Mouse (Mus musculus) ovary, postnatal 14 days (tissue): ENCODE measurements around the gene A030005L19Rik.
"Not testable (repeated sequence)": the region's sequence is repeated elsewhere in the genome, so short reads cannot be mapped to it uniquely, and the experiment has no call there.

Experiments
- DNase-seq: peaks from one replicate; pipeline ENCODE4 v3.0.0; 2022; ENCODE audit warnings: low spot score

Gene A030005L19Rik

DNA sequence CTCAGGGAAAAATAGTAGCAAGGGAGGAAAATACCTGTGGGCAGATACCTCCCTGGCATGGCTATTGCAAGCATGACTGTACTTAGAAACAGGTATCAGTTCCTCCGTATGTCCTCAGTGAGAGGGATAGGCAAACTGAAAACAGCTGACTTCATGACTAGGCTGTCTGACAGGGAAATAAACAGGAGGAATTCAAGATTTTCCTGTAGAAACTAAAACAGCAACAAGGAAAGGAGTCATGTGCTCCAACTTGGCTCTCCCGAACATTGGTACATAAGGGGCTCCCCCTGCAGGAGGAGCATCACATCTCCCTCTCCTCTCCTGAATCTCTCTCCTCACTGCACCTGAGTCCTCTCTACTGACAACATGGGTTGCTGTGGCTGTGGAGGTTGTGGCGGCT is at the start of gene A030005L19Rik:
A030005L19Rik (plus strand) TSS at position 301 of the 400 bp plus-strand sequence.
- DNase-seq, result no peak

DNA sequence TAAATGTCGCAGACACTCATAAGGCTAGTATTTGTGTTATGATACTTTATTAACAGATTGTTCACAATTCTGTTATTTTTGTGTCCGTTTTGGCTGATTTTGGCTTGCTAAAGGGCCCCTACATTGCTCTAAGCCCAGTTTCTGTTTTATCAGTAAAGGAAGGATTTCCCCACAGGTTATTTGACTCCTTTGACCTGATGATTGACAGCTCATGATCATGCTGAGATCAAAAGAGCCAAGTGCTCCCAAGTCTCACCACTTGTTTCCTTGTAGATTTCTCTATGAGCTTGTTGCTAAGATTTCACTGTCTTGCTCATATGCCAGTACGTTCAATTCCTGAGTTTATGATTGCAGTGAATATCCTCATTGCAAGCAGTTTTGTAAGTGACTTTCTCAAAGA is 42.9 kb upstream of the A030005L19Rik start:
- no peak for DNase-seq

DNA sequence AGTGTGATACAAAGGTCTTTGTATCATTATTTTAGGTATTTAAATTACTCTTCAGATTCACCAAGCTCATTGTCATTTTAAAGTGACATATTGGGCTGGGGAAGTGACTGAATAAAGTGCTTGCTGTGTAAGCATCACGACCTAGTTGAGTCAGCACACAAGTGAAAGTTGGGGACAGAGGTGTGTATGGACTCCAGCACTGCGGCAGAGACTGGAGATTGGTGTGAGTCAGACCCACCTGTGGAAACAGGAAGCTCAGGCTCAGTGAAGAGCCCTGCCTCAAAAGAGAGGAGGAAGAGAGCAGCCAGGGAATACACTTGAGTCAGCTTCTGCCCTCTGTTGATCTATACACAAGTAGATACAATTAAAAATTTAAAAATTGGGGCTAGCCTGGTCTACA is 34.0 kb upstream of the A030005L19Rik start:
- DNase-seq, result no peak

DNA sequence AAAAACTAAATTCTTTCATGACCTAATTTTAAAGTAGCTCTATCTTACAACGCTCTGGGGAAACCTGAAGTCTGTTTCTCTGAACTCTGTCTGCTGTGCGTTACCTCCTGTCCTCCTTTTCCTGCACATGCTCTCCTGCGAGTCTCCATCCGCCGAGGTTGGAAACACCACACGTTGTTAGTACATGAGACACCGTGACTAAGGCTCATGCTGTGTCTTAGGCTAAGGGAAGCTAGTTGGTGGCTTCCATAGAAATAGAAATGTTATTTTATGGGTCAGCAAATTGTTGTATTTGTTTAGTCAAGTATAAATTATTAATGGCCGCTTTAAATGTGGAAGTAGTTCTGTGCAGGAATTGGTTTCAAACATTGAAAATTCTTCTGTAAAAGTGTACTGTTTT is 32.9 kb upstream of the A030005L19Rik start:
- DNase-seq, result no peak

DNA sequence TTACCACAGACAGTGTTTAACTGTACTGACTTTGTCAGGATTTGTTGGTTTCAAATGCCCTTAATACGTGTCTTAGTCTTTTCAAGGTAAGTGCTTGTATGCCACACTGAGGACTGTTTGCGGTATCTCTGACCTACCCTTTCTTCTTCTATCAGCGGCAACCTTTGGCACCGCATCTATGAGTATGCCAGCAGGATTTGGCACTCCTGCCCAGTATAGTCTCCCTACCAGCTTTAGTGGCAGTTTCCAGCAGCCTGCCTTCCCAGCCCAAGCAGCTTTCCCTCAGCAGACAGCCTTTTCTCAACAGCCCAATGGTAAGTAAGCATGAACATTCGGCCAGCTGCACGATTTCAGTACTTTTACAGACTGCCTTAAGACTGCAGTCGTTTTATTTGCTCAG is 19.9 kb upstream of the A030005L19Rik start:
- DNase-seq, result no peak

DNA sequence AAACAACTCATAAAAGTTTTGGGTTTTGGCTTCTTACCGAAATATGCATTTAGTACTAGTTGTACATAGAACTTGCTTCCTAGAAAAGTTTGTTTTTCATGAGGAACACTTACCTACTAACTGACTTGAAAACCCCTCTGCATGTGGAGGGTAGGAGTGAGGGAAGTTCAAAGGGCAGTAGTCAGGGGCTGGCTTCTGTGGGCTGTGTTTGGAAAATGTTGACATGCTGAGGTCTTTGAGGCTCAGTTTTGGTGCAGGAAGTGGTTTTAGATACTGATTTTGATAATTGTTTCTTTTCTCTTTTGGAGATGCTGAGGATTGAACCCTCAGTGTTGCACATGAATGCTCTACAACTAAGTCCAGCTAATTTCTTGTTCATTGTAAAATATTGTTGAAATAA is 12.6 kb upstream of the A030005L19Rik start:
- no peak for DNase-seq

DNA sequence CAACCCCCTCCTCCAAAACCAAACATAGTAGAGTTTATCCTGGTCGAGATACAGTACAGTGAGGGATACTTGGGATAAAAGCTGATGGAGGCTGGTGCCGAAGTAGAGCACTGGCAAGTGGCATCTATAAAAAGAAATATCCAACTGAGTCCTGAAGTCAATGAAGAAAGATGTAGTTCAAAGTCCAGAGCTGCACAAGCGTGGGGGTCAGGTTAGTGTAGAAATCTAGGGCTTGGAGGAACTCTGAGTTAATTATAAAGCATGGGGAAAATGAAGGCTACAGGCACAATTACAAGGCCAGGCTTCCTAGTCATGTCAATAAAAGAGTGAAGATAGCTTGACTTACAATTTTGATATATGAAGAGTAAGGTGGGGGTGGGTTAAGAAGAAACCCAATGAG is 11.9 kb upstream of the A030005L19Rik start:
- DNase-seq, result no peak

DNA sequence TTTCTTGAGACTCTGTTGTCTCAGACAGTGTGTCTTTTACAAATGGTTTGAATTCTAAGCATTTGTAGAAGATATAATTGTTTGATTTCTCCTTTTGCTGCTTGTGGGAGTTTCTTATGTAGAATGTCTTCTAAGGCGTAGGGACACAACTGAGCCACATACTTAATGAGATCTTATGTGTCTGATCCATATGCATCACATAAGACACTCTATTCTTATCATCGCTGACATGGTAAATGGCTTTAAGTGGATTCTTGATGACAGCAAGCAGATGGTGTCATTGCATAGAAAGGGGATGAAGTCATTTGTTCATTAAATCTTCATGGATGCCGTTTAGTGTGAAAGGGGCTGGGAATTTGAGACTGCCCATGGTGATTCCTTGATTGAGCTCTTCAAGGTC is 7.2 kb upstream of the A030005L19Rik start:
- DNase-seq, result no peak

DNA sequence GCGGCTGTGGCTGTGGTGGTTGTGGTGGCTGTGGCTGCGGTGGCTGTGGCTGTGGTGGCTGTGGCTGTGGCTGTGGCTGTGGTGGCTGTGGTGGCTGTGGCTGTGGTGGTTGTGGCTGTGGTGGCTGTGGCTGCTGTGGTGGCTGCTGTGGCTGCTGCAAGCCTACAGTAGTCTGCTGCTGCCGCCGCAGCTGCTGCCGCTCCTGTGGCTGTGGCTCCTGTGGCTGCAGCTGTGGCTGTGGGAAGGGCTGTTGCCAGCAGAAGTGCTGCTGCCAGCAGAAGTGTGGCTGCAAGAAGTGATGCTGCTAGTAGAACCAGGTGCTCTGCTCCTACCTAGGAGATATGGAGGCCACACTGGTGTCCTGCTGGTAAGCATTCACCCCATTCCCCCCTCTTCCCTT is 309 bp downstream of the A030005L19Rik start:
- DNase-seq, result not testable (repeated sequence)

DNA sequence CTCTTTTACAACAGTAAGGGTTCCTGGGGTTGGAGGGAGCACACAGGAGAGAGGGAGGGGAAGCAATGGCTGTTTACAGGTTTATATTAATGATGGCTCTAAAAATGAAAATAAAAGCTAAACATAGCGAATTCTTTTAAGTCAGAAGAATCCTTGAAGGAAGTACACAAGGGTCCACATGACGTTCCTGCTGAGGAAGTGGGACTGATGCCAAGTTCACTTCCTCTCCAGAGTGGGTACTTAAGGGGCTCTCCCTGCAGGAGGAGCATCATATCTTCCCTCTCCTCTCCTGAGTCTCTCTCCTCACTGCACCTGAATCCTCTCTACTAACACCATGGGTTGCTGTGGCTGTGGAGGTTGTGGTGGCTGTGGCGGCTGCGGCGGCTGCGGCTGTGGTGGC is 11.5 kb downstream of the A030005L19Rik start, which contains the start of gene A030014E15Rik:
A030014E15Rik (plus strand) TSS at position 268 of the 400 bp plus-strand sequence.
- DNase-seq, result no peak

DNA sequence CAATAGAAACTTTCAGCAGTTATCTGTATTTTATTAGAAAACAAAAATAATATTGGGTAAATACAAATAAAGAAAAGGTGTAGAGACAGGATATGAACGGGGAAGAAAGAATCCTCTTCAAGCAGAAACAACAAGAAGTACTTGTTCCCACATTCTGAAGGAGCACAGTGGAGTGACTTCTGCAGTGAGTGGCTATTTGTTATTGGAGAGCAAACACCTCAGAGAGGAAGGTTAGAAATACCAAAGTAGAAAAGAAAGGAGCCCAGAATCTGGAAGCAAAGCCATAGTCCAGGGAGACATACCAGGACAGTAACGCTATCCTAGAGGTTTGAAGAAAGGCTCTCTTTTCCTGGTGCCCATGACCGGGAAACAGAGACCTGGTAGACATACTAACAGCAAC is 17.4 kb downstream of the A030005L19Rik start:
- not testable (repeated sequence) for DNase-seq

DNA sequence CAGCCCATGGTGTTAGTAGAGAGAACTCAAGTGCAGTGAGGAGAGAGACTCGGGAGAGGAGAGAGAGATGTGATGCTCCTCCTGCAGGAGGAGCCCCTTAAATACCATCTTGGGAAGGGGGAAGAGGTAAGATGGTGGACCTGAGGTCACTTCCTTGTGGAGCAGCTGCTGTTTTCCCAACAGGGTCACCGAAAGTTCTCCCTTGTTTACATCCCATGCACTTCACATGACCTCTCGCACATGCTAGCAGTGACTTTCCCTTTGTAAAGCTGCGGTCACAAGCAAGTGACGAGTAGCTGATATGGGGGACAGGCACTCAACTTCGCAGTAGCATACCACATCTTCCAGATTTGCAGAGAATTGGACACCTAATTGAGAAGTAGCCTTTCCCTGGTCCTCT is 18.2 kb downstream of the A030005L19Rik start, which contains the start of gene Gm6217:
Gm6217 (minus strand) TSS at position 74 of the 400 bp plus-strand sequence.
- DNase-seq, result not testable (repeated sequence)

DNA sequence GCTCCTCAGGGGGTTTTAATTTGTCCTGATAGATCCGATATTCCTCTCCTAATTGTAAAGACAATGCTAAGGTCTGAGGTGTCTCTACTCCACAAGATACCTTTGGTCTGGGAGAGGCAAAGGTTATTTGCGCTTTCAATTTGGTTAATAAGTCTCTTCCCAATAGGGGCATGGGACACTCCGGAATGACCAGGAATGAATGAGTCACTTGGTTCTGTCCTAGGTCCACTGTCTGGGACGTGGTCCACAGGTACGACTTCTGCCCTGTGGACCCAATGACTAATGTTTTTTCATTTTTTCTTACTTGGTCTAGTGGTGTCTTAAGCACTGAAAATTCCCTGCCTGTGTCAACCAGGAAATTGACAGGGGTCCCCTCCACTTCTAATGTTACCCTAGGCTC is 25.5 kb downstream of the A030005L19Rik start:
- no peak for DNase-seq

DNA sequence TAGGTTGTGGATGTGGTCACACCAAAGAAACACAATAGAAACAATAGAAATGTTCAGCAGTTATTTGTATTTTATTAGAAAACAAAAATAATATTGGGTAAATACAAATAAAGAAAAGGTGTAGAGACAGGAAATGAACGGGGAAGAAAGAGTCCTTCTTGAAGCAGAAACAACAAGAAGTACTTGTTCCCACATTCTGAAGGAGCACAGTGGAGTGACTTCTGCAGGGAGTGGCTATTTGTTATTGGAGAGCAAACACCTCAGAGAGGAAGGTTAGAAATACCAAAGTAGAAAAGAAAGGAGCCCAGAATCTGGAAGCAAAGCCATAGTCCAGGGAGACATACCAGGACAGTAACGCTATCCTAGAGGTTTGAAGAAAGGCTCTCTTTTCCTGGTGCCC is 29.4 kb downstream of the A030005L19Rik start:
- not testable (repeated sequence) for DNase-seq

DNA sequence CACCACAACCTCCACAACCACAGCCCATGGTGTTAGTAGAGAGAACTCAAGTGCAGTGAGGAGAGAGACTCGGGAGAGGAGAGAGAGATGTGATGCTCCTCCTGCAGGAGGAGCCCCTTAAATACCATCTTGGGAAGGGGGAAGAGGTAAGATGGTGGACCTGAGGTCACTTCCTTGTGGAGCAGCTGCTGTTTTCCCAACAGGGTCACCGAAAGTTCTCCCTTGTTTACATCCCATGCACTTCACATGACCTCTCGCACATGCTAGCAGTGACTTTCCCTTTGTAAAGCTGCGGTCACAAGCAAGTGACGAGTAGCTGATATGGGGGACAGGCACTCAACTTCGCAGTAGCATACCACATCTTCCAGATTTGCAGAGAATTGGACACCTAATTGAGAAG is 30.2 kb downstream of the A030005L19Rik start, which contains the start of gene A030003K21Rik:
A030003K21Rik (minus strand) TSS at position 94 of the 400 bp plus-strand sequence.
- DNase-seq, result not testable (repeated sequence)

DNA sequence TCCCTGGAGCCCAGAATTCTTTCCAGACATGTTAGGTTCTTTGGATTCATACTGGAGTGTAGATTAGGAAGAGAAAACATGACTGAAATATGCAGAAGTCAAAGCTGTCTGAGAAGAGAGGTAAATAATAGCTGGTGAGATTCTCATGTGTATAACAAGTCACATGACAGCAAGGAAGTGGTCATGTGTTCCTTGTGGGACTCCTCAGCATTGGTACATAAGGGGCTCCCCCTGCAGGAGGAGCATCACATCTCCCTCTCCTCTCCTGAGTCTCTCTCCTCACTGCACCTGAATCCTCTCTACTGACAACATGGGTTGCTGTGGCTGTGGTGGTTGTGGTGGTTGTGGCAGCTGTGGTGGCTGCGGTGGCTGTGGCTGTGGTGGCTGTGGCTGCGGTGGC is 32.9 kb downstream of the A030005L19Rik start:
- not testable (repeated sequence) for DNase-seq

DNA sequence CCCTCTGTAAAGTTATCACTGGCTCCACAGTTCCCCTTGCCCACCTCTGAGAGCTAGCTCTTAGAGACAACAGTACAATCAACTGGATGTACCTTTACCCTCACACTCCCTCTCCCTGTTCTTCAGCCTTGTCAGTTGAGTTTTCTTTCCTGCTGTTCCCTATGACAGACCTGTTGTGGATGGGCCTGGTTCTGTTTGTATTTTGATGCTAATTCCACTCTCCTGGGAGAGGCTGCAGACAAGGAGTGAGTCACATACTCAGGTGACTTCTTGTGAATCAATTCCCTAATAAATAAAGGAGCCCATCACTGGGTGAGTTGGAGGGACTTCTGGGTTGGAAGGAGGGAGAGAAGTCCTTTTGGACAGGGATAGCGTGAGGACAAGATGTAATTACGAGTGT is 35.5 kb downstream of the A030005L19Rik start:
- DNase-seq, result no peak

DNA sequence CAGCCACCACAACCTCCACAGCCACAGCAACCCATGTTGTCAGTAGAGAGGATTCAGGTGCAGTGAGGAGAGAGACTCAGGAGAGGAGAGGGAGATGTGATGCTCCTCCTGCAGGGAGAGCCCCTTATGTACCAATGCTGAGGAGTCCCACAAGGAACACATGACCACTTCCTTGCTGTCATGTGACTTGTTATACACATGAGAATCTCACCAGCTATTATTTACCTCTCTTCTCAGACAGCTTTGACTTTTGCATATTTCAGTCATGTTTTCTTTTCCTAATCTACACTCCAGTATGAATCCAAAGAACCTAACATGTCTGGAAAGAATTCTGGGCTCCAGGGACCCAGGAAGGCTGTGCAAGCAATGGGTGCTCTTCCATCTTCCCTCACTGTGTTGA is 42.8 kb downstream of the A030005L19Rik start, which contains the start of gene Gm7544:
Gm7544 (minus strand) TSS at position 101 of the 400 bp plus-strand sequence.
- not testable (repeated sequence) for DNase-seq

DNA sequence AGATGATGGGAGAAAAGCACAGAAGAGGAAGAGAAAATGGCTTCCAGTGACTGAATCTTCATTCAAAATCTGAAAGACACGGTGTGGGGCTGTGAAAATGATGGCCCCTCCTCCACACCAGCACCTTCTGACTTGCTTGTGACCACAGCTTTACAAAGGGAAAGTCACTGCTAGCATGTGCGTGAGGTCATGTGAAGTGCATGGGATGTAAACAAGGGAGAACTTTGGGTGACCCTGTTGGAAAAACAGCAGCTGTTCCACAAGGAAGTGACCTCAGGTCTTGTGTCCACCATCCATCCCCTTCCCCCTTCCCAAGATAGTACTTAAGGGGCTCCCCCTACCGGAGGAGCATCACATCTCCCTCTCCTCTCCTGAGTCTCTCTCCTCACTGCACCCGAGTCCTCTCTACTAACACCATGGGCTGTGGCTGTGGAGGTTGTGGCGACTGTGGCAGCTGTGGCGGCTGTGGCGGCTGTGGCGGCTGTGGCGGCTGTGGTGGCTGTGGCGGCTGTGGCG is 46.8 kb downstream of the A030005L19Rik start, which contains the start of gene Gm47955:
Gm47955 (plus strand) TSS at position 417 of the 516 bp plus-strand sequence.
- DNase-seq, result no peak
